In genomic region chr19:5432992-5433852, GRCm38 (mm10) we compare ENCODE assay signal across 8 mouse cellular contexts. TPM values are rescaled to one million over a fixed set of nuclear protein-coding genes. Genes with fewer than 3 reads are reported as not detected.
DNase-seq lines count a peak whose midpoint lies in the region; ATAC-seq lines count a peak whose summit lies in the region.

No protein-coding gene starts in this region.

- H3K27ac ChIP-seq in embryonic facial prominence, embryonic 14.5 days (replicated peaks; ENCODE audit: low read depth, low read length), result no peak overlapping the region; the same call in none of the 2 replicates
- H3K27ac ChIP-seq in limb, embryonic 13.5 days, result peak overlapping the region; percentile 70; the same call in 1 of the 2 replicates
- no peak overlapping the region for H3K27ac ChIP-seq in midbrain, embryonic 14.5 days (replicated peaks; ENCODE audit: low read depth, low read length)

- no peaks in the 10 kb centered on the region for H3K27me3 ChIP-seq in embryonic facial prominence, embryonic 14.5 days (replicated peaks; ENCODE audit: control insufficient read depth, insufficient read depth, low read length)
- no peaks in the 10 kb centered on the region for H3K27me3 ChIP-seq in limb, embryonic 13.5 days
- no peaks in the 10 kb centered on the region for H3K27me3 ChIP-seq in midbrain, embryonic 14.5 days (ENCODE audit: control insufficient read depth, insufficient read depth, low read length)

- H3K4me2 ChIP-seq in embryonic facial prominence, embryonic 14.5 days (ENCODE audit: low read depth, low read length), result peak overlapping the region; percentile 65
- H3K4me2 ChIP-seq in limb, embryonic 13.5 days (replicated peaks), result peak overlapping the region; percentile 75
- H3K4me2 ChIP-seq in midbrain, embryonic 14.5 days (ENCODE audit: low read length), result peak overlapping the region; percentile 47

- peak overlapping the region; percentile 58 for H3K9ac ChIP-seq in embryonic facial prominence, embryonic 14.5 days (ENCODE audit: low read depth, low read length)
- H3K9ac ChIP-seq in limb, embryonic 13.5 days, result peak overlapping the region; percentile 68
- H3K9ac ChIP-seq in midbrain, embryonic 14.5 days (replicated peaks; ENCODE audit: low read length), result peak overlapping the region; percentile 40; the same call in 1 of the 2 replicates

- H3K4me3 ChIP-seq in embryonic facial prominence, embryonic 14.5 days (ENCODE audit: low read depth, low read length), result peak overlapping the region; percentile 32
- H3K4me3 ChIP-seq in limb, embryonic 13.5 days, result peak overlapping the region; percentile 37
- H3K4me3 ChIP-seq in midbrain, embryonic 14.5 days (replicated peaks; ENCODE audit: low read depth, low read length), result no peak overlapping the region

- H3K36me3 ChIP-seq in embryonic facial prominence, embryonic 14.5 days (ENCODE audit: control insufficient read depth, insufficient read depth, low read length), result 0 out of 2 replicates have a peak, but pooled peaks cover 3% of the 10 kb centered on the region
- H3K36me3 ChIP-seq in limb, embryonic 13.5 days, result no peaks in the 10 kb centered on the region
- H3K36me3 ChIP-seq in midbrain, embryonic 14.5 days (ENCODE audit: control insufficient read depth, insufficient read depth, low read length), result peaks cover 8% of the 10 kb centered on the region

- WGBS in embryonic facial prominence, embryonic 14.5 days, result 7% methylated on average over 13 of the region's 16 CpGs
- WGBS in limb, embryonic 13.5 days, result 4% methylated on average over 16 of the region's 16 CpGs
- 12% methylated on average over 16 of the region's 16 CpGs for WGBS in midbrain, embryonic 14.5 days

- peak; percentile 57 for ATAC-seq in activated CD4-positive, CD25-positive, alpha-beta regulatory T cell, adult 4 months
- ATAC-seq in embryonic facial prominence, embryonic 14.5 days (ENCODE audit: low read depth), result peak; percentile 64
- peak; percentile 63 to 76 for ATAC-seq in hematopoietic stem cell, adult 5-6 weeks (replicated peaks in 1 of 2; ENCODE audit: insufficient read depth in 1 of 2, low FRiP score in 2 of 2, low TSS enrichment in 1 of 2, low read depth in 1 of 2, poor library complexity in 2 of 2, severe bottlenecking in 2 of 2)
- 0 out of 2 replicates have a peak, but pooled peaks have one; percentile 40 for ATAC-seq in limb, embryonic 13.5 days (ENCODE audit: low FRiP score, low read depth)
- no peak for ATAC-seq in midbrain, embryonic 14.5 days (ENCODE audit: low FRiP score, low TSS enrichment)

- DNase-seq in CD4-positive, CD25-positive, alpha-beta regulatory T cell, adult 2 months (ENCODE audit: low read depth, low spot score), result peak; percentile 75
- DNase-seq in embryonic facial prominence, embryonic 14.5 days (ENCODE audit: low spot score), result peak; percentile 80
- DNase-seq in midbrain, embryonic 14.5 days, result peak; percentile 53
- peak; percentile 64 to 67 for DNase-seq in thymus, postnatal 10 days (ENCODE audit: low spot score in 2 of 2)
- DNase-seq in layer of hippocampus, adult 11-12 months (ENCODE audit: low spot score), result no peak

- no peaks in the 10 kb centered on the region for H3K9me3 ChIP-seq in embryonic facial prominence, embryonic 14.5 days (ENCODE audit: control insufficient read depth, low read length)
- H3K9me3 ChIP-seq in limb, embryonic 13.5 days, result no peaks in the 10 kb centered on the region
- H3K9me3 ChIP-seq in midbrain, embryonic 14.5 days (ENCODE audit: control insufficient read depth, low read length), result no peaks in the 10 kb centered on the region

- H3K4me1 ChIP-seq in embryonic facial prominence, embryonic 14.5 days (ENCODE audit: control insufficient read depth, insufficient read depth, low read length), result peaks cover 15% of the 10 kb centered on the region
- peaks cover 17% of the 10 kb centered on the region for H3K4me1 ChIP-seq in limb, embryonic 13.5 days
- peaks cover 8% of the 10 kb centered on the region; the same call in 1 of the 2 replicates for H3K4me1 ChIP-seq in midbrain, embryonic 14.5 days (ENCODE audit: control insufficient read depth, insufficient read depth, low read length)

RNA-seq across cellular contexts. Expression of gene AI837181, which starts 8.3 kb away (rescaled TPM):
- polyA plus RNA-seq in activated CD4-positive, CD25-positive, alpha-beta regulatory T cell, adult 4 months (2017; shearing (Covaris generic)), result 10 to 100 TPM; 17.6 to 18.6 TPM
- polyA plus RNA-seq in embryonic facial prominence, embryonic 14.5 days (2014; fragmentation: Nextera tagmentation; extraction: Ambion mirVana), result 51.1 and 56.1 TPM in 2 replicates
- total RNA-seq in hematopoietic stem cell, adult 5-6 weeks (2017), result 14.3 and 15.6 TPM in 2 replicates
- 74.6 and 77.9 TPM in 2 replicates for polyA plus RNA-seq in limb, embryonic 13.5 days (2015; fragmentation: Nextera tagmentation; extraction: Ambion mirVana)
- 53.7 and 65.2 TPM in 2 replicates for polyA plus RNA-seq in midbrain, embryonic 14.5 days (2014; fragmentation: Nextera tagmentation; extraction: Ambion mirVana)

RNA-seq across cellular contexts. Expression of gene Drap1, which starts 8.4 kb away (rescaled TPM):
- polyA plus RNA-seq in activated CD4-positive, CD25-positive, alpha-beta regulatory T cell, adult 4 months (2017; shearing (Covaris generic)), result 10 to 100 TPM; 50.3 to 53.6 TPM
- 191 and 195 TPM in 2 replicates for polyA plus RNA-seq in embryonic facial prominence, embryonic 14.5 days (2014; fragmentation: Nextera tagmentation; extraction: Ambion mirVana)
- 107 and 122 TPM in 2 replicates for total RNA-seq in hematopoietic stem cell, adult 5-6 weeks (2017)
- polyA plus RNA-seq in limb, embryonic 13.5 days (2015; fragmentation: Nextera tagmentation; extraction: Ambion mirVana), result 301 and 336 TPM in 2 replicates
- 225 and 299 TPM in 2 replicates for polyA plus RNA-seq in midbrain, embryonic 14.5 days (2014; fragmentation: Nextera tagmentation; extraction: Ambion mirVana)

RNA-seq across cellular contexts. Expression of gene Fosl1, which starts 14.1 kb away (rescaled TPM):
- polyA plus RNA-seq in activated CD4-positive, CD25-positive, alpha-beta regulatory T cell, adult 4 months (2017; shearing (Covaris generic)), result not detected
- polyA plus RNA-seq in embryonic facial prominence, embryonic 14.5 days (2014; fragmentation: Nextera tagmentation; extraction: Ambion mirVana), result not detected in 2 replicates
- total RNA-seq in hematopoietic stem cell, adult 5-6 weeks (2017), result 1.3 and 4.2 TPM in 2 replicates
- polyA plus RNA-seq in limb, embryonic 13.5 days (2015; fragmentation: Nextera tagmentation; extraction: Ambion mirVana), result not detected in 2 replicates
- not detected in 2 replicates for polyA plus RNA-seq in midbrain, embryonic 14.5 days (2014; fragmentation: Nextera tagmentation; extraction: Ambion mirVana)

RNA-seq across cellular contexts. Expression of gene Ccdc85b, which starts 24.5 kb away (rescaled TPM):
- polyA plus RNA-seq in activated CD4-positive, CD25-positive, alpha-beta regulatory T cell, adult 4 months (2017; shearing (Covaris generic)), result 1 to 10 TPM; 1.1 to 1.2 TPM
- 5.7 and 6.1 TPM in 2 replicates for polyA plus RNA-seq in embryonic facial prominence, embryonic 14.5 days (2014; fragmentation: Nextera tagmentation; extraction: Ambion mirVana)
- total RNA-seq in hematopoietic stem cell, adult 5-6 weeks (2017), result 2.3 and 4.1 TPM in 2 replicates
- 6.2 and 7.0 TPM in 2 replicates for polyA plus RNA-seq in limb, embryonic 13.5 days (2015; fragmentation: Nextera tagmentation; extraction: Ambion mirVana)
- 7.6 and 9.1 TPM in 2 replicates for polyA plus RNA-seq in midbrain, embryonic 14.5 days (2014; fragmentation: Nextera tagmentation; extraction: Ambion mirVana)

RNA-seq across cellular contexts. Expression of gene Fibp, which starts 27.2 kb away (rescaled TPM):
- polyA plus RNA-seq in activated CD4-positive, CD25-positive, alpha-beta regulatory T cell, adult 4 months (2017; shearing (Covaris generic)), result 10 to 100 TPM; 65.0 to 84.0 TPM
- 75.0 and 99.0 TPM in 2 replicates for polyA plus RNA-seq in embryonic facial prominence, embryonic 14.5 days (2014; fragmentation: Nextera tagmentation; extraction: Ambion mirVana)
- 128 and 159 TPM in 2 replicates for total RNA-seq in hematopoietic stem cell, adult 5-6 weeks (2017)
- 129 and 131 TPM in 2 replicates for polyA plus RNA-seq in limb, embryonic 13.5 days (2015; fragmentation: Nextera tagmentation; extraction: Ambion mirVana)
- polyA plus RNA-seq in midbrain, embryonic 14.5 days (2014; fragmentation: Nextera tagmentation; extraction: Ambion mirVana), result 169 and 199 TPM in 2 replicates
